ENCODE assay signal across 21 mouse cellular contexts in genomic region chr16:20429328-20429727, GRCm38 (mm10).
"Had no signal": no experiment of that assay in that cellular context is flagged by ENCODE, and none has a peak within 500 bp of the region (broad histone marks: within the 10 kb centered on the region; RNA-seq: fewer than 3 reads in every experiment).

No protein-coding gene starts in this region.

- DNase-seq: kidney, adult 8-10 months; kidney, postnatal 10 days; kidney, postnatal 36 days; layer of hippocampus, postnatal 36 days; left cerebral cortex, postnatal 4 days; lung, adult 18-20 months; lung, postnatal 14 days; lung, postnatal 4 days; midbrain, embryonic 14.5 days; thymus, adult 18-20 months; thymus, postnatal 36 days had no signal

- ATAC-seq: liver, embryonic 12.5 days had no signal

- H3K9me3 ChIP-seq: kidney, embryonic 15.5 days; limb, embryonic 12.5 days; limb, embryonic 15.5 days; liver, embryonic 12.5 days; liver, embryonic 15.5 days; lung, embryonic 15.5 days; neural tube, embryonic 12.5 days; neural tube, embryonic 15.5 days had no signal

- H3K4me3 ChIP-seq: kidney, embryonic 15.5 days; left cerebral cortex, adult 2 months; limb, embryonic 12.5 days; limb, embryonic 15.5 days; liver, embryonic 12.5 days; liver, embryonic 15.5 days; lung, embryonic 15.5 days; neural tube, embryonic 12.5 days; neural tube, embryonic 15.5 days had no signal

- H3K27ac ChIP-seq: kidney, embryonic 15.5 days; left cerebral cortex, adult 2 months; limb, embryonic 12.5 days; limb, embryonic 15.5 days; liver, embryonic 12.5 days; liver, embryonic 15.5 days; lung, embryonic 15.5 days; neural tube, embryonic 12.5 days; neural tube, embryonic 15.5 days had no signal

- H3K9ac ChIP-seq: kidney, embryonic 15.5 days; limb, embryonic 12.5 days; limb, embryonic 15.5 days; liver, embryonic 12.5 days; liver, embryonic 15.5 days; lung, embryonic 15.5 days; neural tube, embryonic 12.5 days; neural tube, embryonic 15.5 days had no signal

- H3K27me3 ChIP-seq: kidney, embryonic 15.5 days; limb, embryonic 12.5 days; limb, embryonic 15.5 days; liver, embryonic 12.5 days; liver, embryonic 15.5 days; lung, embryonic 15.5 days; neural tube, embryonic 12.5 days; neural tube, embryonic 15.5 days had no signal

- H3K4me2 ChIP-seq: kidney, embryonic 15.5 days; limb, embryonic 12.5 days; limb, embryonic 15.5 days; liver, embryonic 12.5 days; liver, embryonic 15.5 days; lung, embryonic 15.5 days; midbrain, embryonic 11.5 days; neural tube, embryonic 12.5 days; neural tube, embryonic 15.5 days had no signal

- H3K36me3 ChIP-seq: kidney, embryonic 15.5 days; limb, embryonic 12.5 days; limb, embryonic 15.5 days; liver, embryonic 12.5 days; liver, embryonic 15.5 days; lung, embryonic 15.5 days; neural tube, embryonic 12.5 days; neural tube, embryonic 15.5 days had no signal
